Mouse (Mus musculus): ENCODE measurements around the gene Eef1b2.

GRCm38 (mm10) chr1:63168638-63169037, 8.0 kb upstream of the Eef1b2 start:
- TF ChIP-seq CTCF (IDR thresholded peaks at IDR 0.05; ENCODE audit: low read depth) (no peak), EP300 (optimal IDR thresholded peaks at IDR 0.05) (no peak)

Measured in stomach, postnatal 0 days (tissue).